Mouse (Mus musculus) stomach, postnatal 0 days (tissue): ENCODE measurements around the gene Sstr5.

Experiments
- CTCF ChIP-seq: IDR thresholded peaks from 2 replicates; pipeline ENCODE4 v1.5.1; 2016; ENCODE audit warnings: antibody characterized with exemption, low read depth, mild to moderate bottlenecking, moderate library complexity
- EP300 ChIP-seq: optimal IDR thresholded peaks from 2 replicates; pipeline ENCODE3; 2016; ENCODE audit warnings: antibody characterized with exemption

DNA sequence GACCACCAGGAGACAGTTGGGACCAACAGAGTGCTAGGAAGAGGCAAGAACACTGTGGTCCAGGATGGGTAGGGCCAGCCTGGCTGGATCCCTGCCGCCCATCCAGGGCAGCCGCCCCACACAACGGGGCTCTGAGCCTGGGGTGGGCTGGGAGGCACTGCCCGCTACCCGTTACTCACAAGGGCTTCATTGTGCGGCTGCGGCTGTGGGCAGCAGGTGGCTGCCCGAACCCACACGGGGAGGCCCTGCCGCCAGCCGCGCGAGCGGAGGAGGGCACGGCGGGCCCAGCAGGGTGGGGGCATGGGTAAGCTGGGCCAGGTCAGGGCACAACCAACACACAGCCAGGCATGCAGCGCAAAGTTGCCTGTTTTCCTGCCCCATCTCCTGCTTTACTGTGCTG is 21.1 kb upstream of the Sstr5 start:
- TF ChIP-seq CTCF (no peak), EP300 (no peak)
